Mouse (Mus musculus): ENCODE results near the gene Wdr24.

DNA sequence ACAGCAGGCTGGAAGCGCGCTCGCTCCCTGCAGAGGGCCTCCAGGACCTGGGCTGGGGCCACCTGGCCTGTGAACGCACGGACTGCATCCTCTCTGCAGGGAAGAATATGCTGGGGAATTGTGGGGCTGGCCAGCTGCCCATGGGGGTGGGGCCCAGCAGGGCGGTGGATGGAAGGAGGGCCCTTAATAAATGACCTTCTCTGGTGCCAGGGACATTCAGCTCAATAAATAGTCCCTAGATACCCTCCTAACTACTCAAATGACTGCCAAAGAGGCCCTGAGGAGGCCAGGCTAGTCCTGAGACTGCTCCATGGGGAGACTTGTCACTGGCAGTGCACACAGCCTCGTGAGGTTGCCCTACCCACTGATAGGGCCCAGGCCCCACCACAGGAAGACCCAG lies 40.3 kb upstream of the Wdr24 start:
- TF ChIP-seq POLR2A (IDR thresholded peaks at IDR 0.05; ENCODE audit: low read depth, low read length) (no peak), CTCF (IDR thresholded peaks at IDR 0.05; ENCODE audit: extremely low read depth, insufficient read depth, insufficient read length, insufficient replicate concordance) (no peak)
